Mouse (Mus musculus) G1E (cell line): ENCODE results near the gene Fhad1. TPM values are rescaled to one million over a fixed set of nuclear protein-coding genes. Genes with fewer than 3 reads are reported as not detected.

Experiments
- ATAC-seq: 2 replicates; pipeline ENCODE4 v1.8.0; 2016; ENCODE audit warnings: mild to moderate bottlenecking; ENCODE audit not compliant: insufficient number of reproducible peaks, poor library complexity, low FRiP score, severe bottlenecking; ENCODE audit errors: extremely low read depth
- DNase-seq: peaks from one replicate; pipeline ENCODE4 v3.0.0; 2012; ENCODE audit warnings: low spot score
- H3K27me3 ChIP-seq: 2 replicates; pipeline ENCODE4 v1.6.1; 2012; ENCODE audit warnings: mild to moderate bottlenecking, low read length, inconsistent platforms; ENCODE audit not compliant: insufficient read depth
- H3K36me3 ChIP-seq: replicated peaks from 2 replicates; pipeline ENCODE3; 2012; ENCODE audit warnings: mild to moderate bottlenecking, inconsistent platforms
- H3K4me1 ChIP-seq: 2 replicates; pipeline ENCODE4 v1.6.1; 2012; ENCODE audit warnings: low read depth, low read length, inconsistent platforms, mixed read lengths; ENCODE audit not compliant: insufficient read depth
- H3K4me3 ChIP-seq: 2 replicates; pipeline ENCODE4 v1.5.1; 2012; ENCODE audit warnings: low read depth, mild to moderate bottlenecking, inconsistent platforms, low read length, moderate library complexity, mixed read lengths
- H3K9me3 ChIP-seq: replicated peaks from 2 replicates; pipeline ENCODE4 v1.6.1; 2012; ENCODE audit warnings: inconsistent platforms
- CTCF ChIP-seq: IDR thresholded peaks from 2 replicates; pipeline ENCODE4 v1.5.1; 2012; ENCODE audit warnings: low read depth, low read length, inconsistent platforms, mixed read lengths
- GATA1 ChIP-seq: IDR thresholded peaks from 2 replicates; pipeline ENCODE4 v1.6.1; 2012; ENCODE audit warnings: borderline replicate concordance, low read length, inconsistent platforms, mixed read lengths
- GATA2 ChIP-seq: IDR thresholded peaks from 2 replicates; pipeline ENCODE4 v1.6.1; 2012; ENCODE audit warnings: low read depth, low read length, inconsistent platforms, borderline replicate concordance
- POLR2AphosphoS5 ChIP-seq: IDR thresholded peaks from 2 replicates; pipeline ENCODE4 v1.6.1; 2012; ENCODE audit warnings: low read depth, low read length, inconsistent platforms; ENCODE audit not compliant: insufficient replicate concordance
- TAL1 ChIP-seq: conservative IDR thresholded peaks from 2 replicates; pipeline ENCODE4 v1.6.1; 2012; ENCODE audit warnings: low read depth, low read length, inconsistent platforms, mixed read lengths
- polyA plus RNA-seq: library from polyadenylated mRNA; stranded (reverse); fragments of >175 nt; gene quantifications from 2 replicates; pipeline ENCODE4 v1.2.3, GENCODE M21; 2012
- total RNA-seq, 2 experiments: library from RNA; stranded (forward) in 1 of 2; stranded (reverse) in 1 of 2; fragments of 200-1000 nt in 1 of 2; fragments of >200 nt in 1 of 2; fragmentation: Nextera tagmentation in 1 of 2; gene quantifications; 2 replicates each; pipeline ENCODE4 v1.2.3; 2014 to 2017

The Fhad1 gene
- total and polyA plus RNA-seq, 3 experiments, result 0.11 TPM; not detected in 2

DNA sequence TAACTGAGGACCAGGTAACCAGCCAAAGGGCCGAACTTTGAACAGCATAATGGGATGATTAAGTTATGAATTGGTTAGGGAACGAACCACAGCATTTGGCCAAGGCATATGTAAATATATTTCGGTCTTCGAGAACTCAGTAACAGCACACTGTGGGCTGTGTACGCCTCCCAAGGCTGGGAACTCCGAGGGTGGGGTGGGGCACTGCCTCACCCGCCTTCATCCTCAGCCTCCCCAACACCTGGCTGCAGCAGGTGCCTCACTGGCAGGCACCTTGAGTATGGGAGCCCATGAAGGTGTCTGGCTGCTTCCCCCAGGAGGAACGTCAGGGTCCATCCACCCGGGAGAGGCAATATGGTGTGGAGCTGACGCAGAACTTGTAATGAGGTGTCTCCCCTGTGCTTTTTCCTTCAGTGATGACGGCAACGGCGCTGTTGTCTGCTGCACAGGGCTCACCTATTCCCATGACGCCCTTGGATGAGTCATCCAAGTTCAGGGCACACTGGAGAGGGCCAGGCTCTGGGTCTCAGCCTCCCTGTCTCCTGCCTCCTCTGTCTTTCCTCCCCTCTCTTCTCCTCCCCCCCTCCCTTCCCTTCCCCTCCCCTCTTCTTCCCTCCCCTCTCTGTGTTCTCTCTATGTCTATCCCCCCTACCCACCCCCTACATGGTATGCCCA is 22.2 kb downstream of the Fhad1 start:
- TF ChIP-seq GATA1 (no peak), TAL1 (no peak), POLR2AphosphoS5 (no peak), CTCF (no peak), GATA2 (no peak)
- no peaks in the 10 kb centered on the region for H3K36me3 ChIP-seq
- no peak for ATAC-seq
- no peaks in the 10 kb centered on the region for H3K4me1 ChIP-seq
- no peaks in the 10 kb centered on the region for H3K27me3 ChIP-seq
- H3K4me3 ChIP-seq, result no peak overlapping the region; the same call in 1 of the 2 replicates
- no peak for DNase-seq
- peaks cover 86% of the 10 kb centered on the region for H3K9me3 ChIP-seq

GRCm38 (mm10) chr4:141988178-141988577 is 26.7 kb downstream of the Fhad1 start:
- no peaks in the 10 kb centered on the region for H3K36me3 ChIP-seq
- H3K9me3 ChIP-seq, result peaks cover 82% of the 10 kb centered on the region
- DNase-seq, result no peak
- ATAC-seq, result no peak
- no peaks in the 10 kb centered on the region for H3K4me1 ChIP-seq
- TF ChIP-seq POLR2AphosphoS5 (no peak), TAL1 (no peak), CTCF (no peak), GATA1 (no peak), GATA2 (no peak)
- H3K27me3 ChIP-seq, result no peaks in the 10 kb centered on the region
- H3K4me3 ChIP-seq, result no peak overlapping the region

DNA sequence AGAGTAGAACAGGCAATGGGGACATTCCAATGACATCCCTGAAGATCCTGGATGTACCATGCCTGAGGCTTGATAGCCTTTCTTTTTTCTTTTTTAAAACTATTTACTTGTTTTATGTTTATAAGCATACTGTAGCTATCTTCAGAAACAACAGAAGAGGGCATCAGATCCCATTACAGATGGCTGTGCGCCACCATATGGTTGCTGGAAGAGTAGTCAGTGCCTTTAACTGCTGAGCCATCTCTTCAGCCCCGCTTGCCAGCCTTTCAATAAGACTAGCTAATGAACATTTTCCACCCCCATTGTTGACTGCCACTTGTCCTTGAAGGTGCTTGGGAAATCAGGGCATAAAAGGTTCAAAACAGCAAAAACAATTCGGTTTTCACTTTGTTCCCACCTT is 31.2 kb downstream of the Fhad1 start:
- Histone ChIP-seq H3K4me1 (no peaks in the 10 kb centered on the region), H3K9me3 (peaks cover 69% of the 10 kb centered on the region), H3K27me3 (no peaks in the 10 kb centered on the region), H3K4me3 (no peak overlapping the region), H3K36me3 (no peaks in the 10 kb centered on the region)
- DNase-seq (no peak), ATAC-seq (no peak)
- TF ChIP-seq CTCF (no peak), GATA1 (no peak), TAL1 (no peak), POLR2AphosphoS5 (no peak), GATA2 (no peak)

DNA sequence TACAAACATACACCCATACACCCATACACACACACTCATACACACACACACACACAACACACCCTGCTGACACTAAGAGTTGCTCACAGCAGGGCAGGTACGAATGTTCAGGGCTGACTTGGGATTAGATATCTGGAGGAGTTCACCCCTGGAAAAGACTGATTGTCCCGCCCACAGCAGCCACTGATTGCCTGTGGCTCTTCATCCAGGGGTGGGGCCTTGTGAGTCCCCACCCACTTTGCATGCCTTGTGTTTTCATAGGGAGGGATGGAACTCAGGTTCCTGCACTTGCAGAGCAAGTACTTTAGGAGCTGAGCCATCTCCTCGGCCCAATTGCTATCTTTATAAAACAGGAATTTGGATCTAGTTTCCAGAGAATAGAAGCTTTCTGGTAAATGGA is 33.4 kb downstream of the Fhad1 start:
- H3K4me1 ChIP-seq, result no peaks in the 10 kb centered on the region

GRCm38 (mm10) chr4:141978582-141978981 is 36.3 kb downstream of the Fhad1 start:
- H3K36me3 ChIP-seq, result no peaks in the 10 kb centered on the region
- no peaks in the 10 kb centered on the region for H3K27me3 ChIP-seq
- peaks cover 45% of the 10 kb centered on the region for H3K9me3 ChIP-seq
- no peak overlapping the region for H3K4me3 ChIP-seq
- DNase-seq (no peak), ATAC-seq (no peak)
- no peaks in the 10 kb centered on the region for H3K4me1 ChIP-seq
- no peak for TF ChIP-seq CTCF
- no peak for TF ChIP-seq POLR2AphosphoS5
- no peak for TF ChIP-seq TAL1
- no peak for TF ChIP-seq GATA1
- no peak for TF ChIP-seq GATA2

More for the DNA sequence above, 33.4 kb downstream of the Fhad1 start:
- Histone ChIP-seq H3K4me3 (no peak overlapping the region), H3K36me3 (no peaks in the 10 kb centered on the region), H3K9me3 (peaks cover 57% of the 10 kb centered on the region), H3K27me3 (no peaks in the 10 kb centered on the region)
- no peak for DNase-seq
- TF ChIP-seq TAL1 (no peak), GATA1 (no peak), POLR2AphosphoS5 (no peak), CTCF (no peak), GATA2 (no peak)
- no peak for ATAC-seq

DNA sequence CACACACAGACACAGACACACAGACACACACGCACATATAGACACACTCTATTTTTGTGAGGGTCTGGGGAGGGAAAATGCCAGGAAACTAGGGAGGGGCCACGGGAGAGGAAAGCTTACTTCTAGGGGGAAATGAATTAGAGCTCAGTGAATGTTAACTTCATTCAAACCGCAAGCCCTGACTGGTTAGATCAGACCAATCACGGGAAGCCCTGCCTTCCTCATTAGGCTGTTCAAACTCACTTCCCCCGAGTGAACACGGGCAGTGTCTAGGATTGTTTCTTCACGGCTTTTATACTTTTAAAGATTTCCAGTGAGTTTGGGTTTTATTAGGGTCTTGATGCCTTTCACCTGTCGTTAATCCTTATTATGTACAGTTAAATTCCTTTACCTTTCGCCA is 37.5 kb downstream of the Fhad1 start:
- Histone ChIP-seq H3K4me1 (no peaks in the 10 kb centered on the region), H3K9me3 (peaks cover 50% of the 10 kb centered on the region), H3K27me3 (no peaks in the 10 kb centered on the region), H3K36me3 (no peaks in the 10 kb centered on the region), H3K4me3 (no peak overlapping the region)
- DNase-seq, result no peak
- no peak for ATAC-seq
- TF ChIP-seq TAL1, result no peak
- TF ChIP-seq GATA1, result no peak
- no peak for TF ChIP-seq CTCF
- TF ChIP-seq GATA2, result no peak
- no peak for TF ChIP-seq POLR2AphosphoS5
